Mouse (Mus musculus) forebrain, postnatal 0 days (tissue): ENCODE measurements at regions not wholly inside any gene's neighbourhood (a gene's known extent, or its start where the extent isn't known, plus 50 kb on each side); places are given as distances from the start of the nearest gene placed in this dataset.

ENCODE experiments used
- ATAC-seq: fragments of 200-750 bp; cut with Nextera tagmentation; 2 replicates; pipeline ENCODE4 v1.8.0; 2017; ENCODE audit warnings: mild to moderate bottlenecking, moderate library complexity
- DNase-seq: peaks from one replicate; pipeline ENCODE4 v3.0.0-alpha.2; 2015
- H3K27ac ChIP-seq: fragments of 300-500 bp; sonication (generic); 2 replicates; pipeline ENCODE4 v1.5.1; 2014; ENCODE audit warnings: low read depth, mild to moderate bottlenecking, antibody characterized with exemption, low read length, moderate library complexity, mixed read lengths
- H3K27me3 ChIP-seq: fragments of 300-500 bp; sonication (generic); 2 replicates; pipeline ENCODE4 v1.6.1; 2014; ENCODE audit warnings: mild to moderate bottlenecking, low read length, mixed read lengths; ENCODE audit not compliant: insufficient read depth
- H3K36me3 ChIP-seq: fragments of 300-500 bp; sonication (generic); 2 replicates; pipeline ENCODE4 v1.6.1; 2014; ENCODE audit warnings: mild to moderate bottlenecking, moderate library complexity; ENCODE audit not compliant: insufficient read depth
- H3K4me1 ChIP-seq: fragments of 300-500 bp; sonication (generic); 2 replicates; pipeline ENCODE4 v1.6.1; 2014; ENCODE audit warnings: antibody characterized with exemption; ENCODE audit not compliant: insufficient read depth
- H3K4me2 ChIP-seq: fragments of 300-500 bp; sonication (generic); 2 replicates; pipeline ENCODE4 v1.6.1; 2014; ENCODE audit warnings: low read depth, mild to moderate bottlenecking, moderate library complexity
- H3K4me3 ChIP-seq: fragments of 300-500 bp; sonication (generic); 2 replicates; pipeline ENCODE4 v1.5.1; 2014; ENCODE audit warnings: low read depth, low read length, mixed read lengths
- H3K9ac ChIP-seq: fragments of 300-500 bp; sonication (generic); 2 replicates; pipeline ENCODE4 v1.6.1; 2014; ENCODE audit warnings: mild to moderate bottlenecking
- H3K9me3 ChIP-seq: fragments of 300-500 bp; sonication (generic); 2 replicates; pipeline ENCODE4 v1.6.1; 2016; ENCODE audit warnings: low read length
- CTCF ChIP-seq: sonication (generic); IDR thresholded peaks from 2 replicates; pipeline ENCODE4 v1.5.1; 2016; ENCODE audit warnings: antibody characterized with exemption, control low read depth, low read depth
- WGBS: fragments of 180-500 bp; shearing (Covaris S2); extraction: QIAGEN DNeasy Blood & Tissue Kit; methylation state at CpG from one replicate; pipeline ENCODE4 v1.1.7; 2014; 5-methylcytosine and 5-hydroxymethylcytosine counted together

GRCm38 (mm10) chr15:74461935-74462334 is 174.2 kb downstream of the Mroh4 start:
- Histone ChIP-seq H3K9ac (no peak overlapping the region), H3K4me1 (peaks cover 6% of the 10 kb centered on the region; the same call in 1 of the 2 replicates), H3K36me3 (no peaks in the 10 kb centered on the region), H3K27ac (no peak overlapping the region), H3K4me3 (no peak overlapping the region), H3K27me3 (no peaks in the 10 kb centered on the region), H3K9me3 (no peaks in the 10 kb centered on the region), H3K4me2 (no peak overlapping the region)
- WGBS: 71% methylated on average over 5 of the region's 5 CpGs
- no peak for ATAC-seq
- no peak for DNase-seq
- TF ChIP-seq CTCF: no peak

GRCm38 (mm10) chr15:74459345-74459975 is 176.7 kb downstream of the Mroh4 start:
- peak; percentile 51 for TF ChIP-seq CTCF
- Histone ChIP-seq H3K9ac (no peak overlapping the region), H3K27ac (no peak overlapping the region; the same call in 1 of the 2 replicates), H3K4me2 (no peak overlapping the region), H3K4me1 (peaks cover 6% of the 10 kb centered on the region; the same call in 1 of the 2 replicates), H3K27me3 (no peaks in the 10 kb centered on the region), H3K4me3 (no peak overlapping the region), H3K9me3 (no peaks in the 10 kb centered on the region), H3K36me3 (no peaks in the 10 kb centered on the region)
- WGBS: 54% methylated on average over 12 of the region's 12 CpGs
- DNase-seq: no peak
- ATAC-seq: peak; percentile 63

DNA sequence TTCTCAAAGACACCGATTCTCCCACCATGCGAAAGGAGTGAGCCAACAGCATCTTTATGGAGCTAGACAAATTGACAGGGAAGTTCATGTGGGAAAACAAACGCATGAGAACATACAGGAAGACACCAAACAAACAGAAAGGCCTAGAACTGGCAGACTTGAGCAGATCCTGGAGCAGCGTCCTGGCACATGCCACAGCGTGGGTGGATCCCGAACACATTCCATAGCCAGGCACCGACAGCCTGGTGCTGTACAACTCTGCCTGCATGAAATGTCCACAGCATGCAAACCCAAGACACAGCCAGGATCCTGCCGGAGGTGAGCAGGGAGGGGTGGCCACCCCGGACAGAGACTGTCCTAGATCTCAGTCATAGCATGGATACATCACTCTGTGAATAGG is 177.2 kb downstream of the Mroh4 start:
- Histone ChIP-seq H3K27me3 (no peaks in the 10 kb centered on the region), H3K36me3 (no peaks in the 10 kb centered on the region), H3K27ac (no peak overlapping the region; the same call in 1 of the 2 replicates), H3K4me3 (no peak overlapping the region), H3K9ac (no peak overlapping the region), H3K9me3 (no peaks in the 10 kb centered on the region), H3K4me2 (no peak overlapping the region), H3K4me1 (peaks cover 6% of the 10 kb centered on the region; the same call in 1 of the 2 replicates)
- DNase-seq (peak; percentile 48), ATAC-seq (peak; percentile 63)
- WGBS: 66% methylated on average over 9 of the region's 9 CpGs
- no peak for TF ChIP-seq CTCF

GRCm38 (mm10) chr15:74457965-74458364 is 178.2 kb downstream of the Mroh4 start:
- TF ChIP-seq CTCF: no peak
- H3K4me2 ChIP-seq: no peak overlapping the region
- no peak overlapping the region for H3K4me3 ChIP-seq
- no peak overlapping the region for H3K9ac ChIP-seq
- H3K36me3 ChIP-seq: no peaks in the 10 kb centered on the region
- DNase-seq (no peak), ATAC-seq (no peak)
- peaks cover 6% of the 10 kb centered on the region; the same call in 1 of the 2 replicates for H3K4me1 ChIP-seq
- WGBS: 92% methylated on average over 3 of the region's 3 CpGs
- H3K9me3 ChIP-seq: no peaks in the 10 kb centered on the region
- no peaks in the 10 kb centered on the region for H3K27me3 ChIP-seq
- no peak overlapping the region for H3K27ac ChIP-seq

DNA sequence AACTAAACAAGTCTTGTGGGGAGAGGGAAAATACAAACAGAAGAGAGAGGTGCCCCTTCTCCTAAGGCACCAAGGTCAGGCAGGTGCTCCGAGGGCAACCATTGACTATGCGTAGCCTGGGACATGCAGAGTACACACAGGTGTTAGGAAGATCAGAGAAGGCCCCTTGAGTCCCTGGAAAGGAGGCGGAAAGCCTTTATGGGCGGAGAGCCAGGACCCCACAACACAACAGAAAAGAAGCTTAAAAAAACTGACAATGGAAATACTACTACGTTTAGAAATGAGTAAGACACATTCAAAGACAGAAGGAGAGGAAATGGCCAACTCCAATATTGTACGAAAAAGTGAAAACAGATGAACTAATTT is 179.5 kb downstream of the Mroh4 start:
- Histone ChIP-seq H3K9ac (no peak overlapping the region), H3K4me1 (peaks cover 6% of the 10 kb centered on the region; the same call in 1 of the 2 replicates), H3K27me3 (no peaks in the 10 kb centered on the region), H3K4me3 (no peak overlapping the region), H3K27ac (no peak overlapping the region), H3K4me2 (no peak overlapping the region), H3K36me3 (no peaks in the 10 kb centered on the region), H3K9me3 (no peaks in the 10 kb centered on the region)
- ATAC-seq: no peak
- WGBS: 73% methylated on average over 6 of the region's 6 CpGs
- TF ChIP-seq CTCF: no peak
- no peak for DNase-seq

DNA sequence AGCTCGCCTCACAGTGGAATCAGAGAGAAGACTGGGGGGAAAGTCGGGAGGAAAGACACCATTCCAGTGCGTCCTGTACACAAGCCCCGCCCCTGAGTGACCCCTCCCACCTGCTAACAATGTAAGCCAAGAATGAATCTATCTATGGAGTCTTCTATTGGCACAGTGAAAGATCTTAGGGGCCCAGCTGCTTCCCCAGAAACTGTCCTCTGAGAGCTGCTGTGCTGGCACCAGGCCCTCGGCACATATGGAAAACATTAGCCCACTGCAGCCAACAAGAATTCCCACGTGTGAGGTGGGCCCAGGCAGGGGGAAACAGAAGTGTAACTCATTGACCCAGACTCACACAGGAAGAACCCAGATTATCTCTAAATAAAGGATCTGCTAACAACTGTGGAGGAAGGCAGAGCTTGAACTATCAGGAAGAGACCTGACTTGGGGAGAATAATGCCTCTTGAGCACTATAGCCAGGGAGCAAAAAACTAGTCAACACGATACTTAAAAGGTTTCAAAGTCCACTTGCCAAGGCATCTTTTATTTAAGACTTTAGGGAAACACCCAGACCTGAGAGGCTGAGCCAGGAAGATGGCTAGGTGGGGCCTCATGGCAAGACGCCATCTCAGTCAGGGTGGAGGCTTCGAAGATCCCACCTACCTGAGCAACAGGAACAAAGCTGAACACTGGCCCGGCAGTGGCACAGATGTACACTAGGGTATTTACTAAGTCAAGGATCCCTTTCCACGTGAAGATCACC is 180.1 kb downstream of the Mroh4 start:
- Histone ChIP-seq H3K9me3 (no peaks in the 10 kb centered on the region), H3K4me3 (no peak overlapping the region), H3K27me3 (no peaks in the 10 kb centered on the region), H3K36me3 (no peaks in the 10 kb centered on the region), H3K4me1 (peaks cover 6% of the 10 kb centered on the region; the same call in 1 of the 2 replicates), H3K4me2 (no peak overlapping the region), H3K9ac (no peak overlapping the region), H3K27ac (no peak overlapping the region)
- WGBS: 64% methylated on average over 11 of the region's 11 CpGs
- DNase-seq: no peak
- TF ChIP-seq CTCF: no peak
- no peak for ATAC-seq

- H3K9ac ChIP-seq: no peak overlapping the region
- H3K27me3 ChIP-seq: no peaks in the 10 kb centered on the region
- WGBS: 79% methylated on average over 3 of the region's 3 CpGs
- no peaks in the 10 kb centered on the region for H3K36me3 ChIP-seq
- H3K4me2 ChIP-seq: no peak overlapping the region
- H3K27ac ChIP-seq: no peak overlapping the region
- no peak for TF ChIP-seq CTCF
- H3K4me3 ChIP-seq: no peak overlapping the region
- no peaks in the 10 kb centered on the region for H3K9me3 ChIP-seq
- peaks cover 5% of the 10 kb centered on the region; the same call in 1 of the 2 replicates for H3K4me1 ChIP-seq
- DNase-seq: no peak
- ATAC-seq: no peak
These were observed 181.6 kb downstream of the Mroh4 start for GRCm38 (mm10) chr15:74454543-74454942.
